Mouse (Mus musculus) midbrain, embryonic 10.5 days (tissue): ENCODE data around the gene Cyp17a1. TPM values are rescaled to one million over a fixed set of nuclear protein-coding genes. Genes with fewer than 3 reads are reported as not detected.
A peak's percentile ranks its signal among the peaks of the same experiment; 100 is the strongest.

Experiments
- DNase-seq: peaks from one replicate; pipeline ENCODE4 v3.0.0-alpha.2; 2017; ENCODE audit warnings: low spot score
- H3K27ac ChIP-seq: fragments of 300-500 bp; sonication (generic); replicated peaks from 2 replicates; pipeline ENCODE4 v1.5.1; 2016; ENCODE audit warnings: mild to moderate bottlenecking
- H3K27me3 ChIP-seq: fragments of 300-500 bp; sonication (generic); 2 replicates; pipeline ENCODE4 v1.6.1; 2016; ENCODE audit warnings: low read depth, mild to moderate bottlenecking; ENCODE audit not compliant: poor library complexity, severe bottlenecking
- H3K36me3 ChIP-seq: fragments of 300-500 bp; sonication (generic); 2 replicates; pipeline ENCODE4 v1.6.1; 2016; ENCODE audit warnings: mild to moderate bottlenecking, moderate library complexity
- H3K4me1 ChIP-seq: fragments of 300-500 bp; sonication (generic); 2 replicates; pipeline ENCODE4 v1.6.1; 2016
- H3K4me3 ChIP-seq: fragments of 300-500 bp; sonication (generic); 2 replicates; pipeline ENCODE4 v1.5.1; 2016; ENCODE audit warnings: mild to moderate bottlenecking, moderate library complexity
- H3K9me3 ChIP-seq: fragments of 300-500 bp; sonication (generic); replicated peaks from 2 replicates; pipeline ENCODE4 v1.6.1; 2016; ENCODE audit warnings: mild to moderate bottlenecking
- WGBS: fragments of 180-500 bp; shearing (Covaris S2); methylation state at CpG from one replicate; pipeline ENCODE4 v1.1.7; 2016; 5-methylcytosine and 5-hydroxymethylcytosine counted together
- polyA plus RNA-seq: library from polyadenylated mRNA; unstranded; fragments of >200 nt; fragmentation: Nextera tagmentation; extraction: Ambion mirVana; gene quantifications from 2 replicates; pipeline ENCODE4 v1.2.1, GENCODE M21; 2016

The Cyp17a1 gene
- not detected in 2 replicates for polyA plus RNA-seq

DNA sequence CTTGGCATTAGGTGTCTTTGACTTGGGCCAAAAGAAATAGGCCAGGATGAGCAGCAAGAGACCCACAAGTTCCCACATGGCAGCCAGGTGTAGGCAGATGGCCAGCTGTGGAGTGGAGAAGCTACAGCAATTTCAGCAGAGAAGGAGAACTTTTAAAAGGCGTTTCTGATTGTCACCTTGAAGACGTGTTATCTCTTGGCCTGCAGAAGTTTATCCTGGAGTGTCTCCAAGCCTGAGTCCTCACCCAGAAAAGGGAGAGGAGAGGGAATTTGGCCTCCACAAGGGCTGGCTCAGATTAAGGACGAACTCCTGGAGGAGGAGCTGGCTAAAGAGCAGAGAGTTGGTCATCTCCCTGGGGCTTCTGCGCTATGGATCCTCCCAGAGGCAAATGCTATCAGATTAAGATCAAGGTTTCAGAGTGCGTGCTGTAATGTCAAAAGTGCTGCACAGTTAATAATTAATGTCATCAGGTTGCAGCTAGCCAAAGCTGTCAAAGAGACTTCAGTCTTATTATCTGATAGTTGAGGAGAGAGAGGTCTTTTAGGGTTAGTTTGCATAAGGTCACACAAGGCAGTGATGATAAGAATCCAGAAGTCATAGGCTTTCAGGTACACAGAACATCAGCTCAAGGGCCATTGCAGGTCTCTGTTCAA is at the start of gene Cyp17a1:
TSS of gene Cyp17a1 (minus strand) at position 407 of the 653 bp plus-strand sequence.
- H3K27me3 ChIP-seq: peaks cover 7% of the 10 kb centered on the region; the same call in 1 of the 2 replicates
- H3K27ac ChIP-seq: no peak within 1 kb of the TSS
- H3K9me3 ChIP-seq: no peaks in the 10 kb centered on the region
- no peaks in the 10 kb centered on the region for H3K36me3 ChIP-seq
- H3K4me3 ChIP-seq: no peak within 1 kb of the TSS
- no peaks in the 10 kb centered on the region for H3K4me1 ChIP-seq
- 78% methylated on average over 5 of the region's 5 CpGs for WGBS
- no peak for DNase-seq

DNA sequence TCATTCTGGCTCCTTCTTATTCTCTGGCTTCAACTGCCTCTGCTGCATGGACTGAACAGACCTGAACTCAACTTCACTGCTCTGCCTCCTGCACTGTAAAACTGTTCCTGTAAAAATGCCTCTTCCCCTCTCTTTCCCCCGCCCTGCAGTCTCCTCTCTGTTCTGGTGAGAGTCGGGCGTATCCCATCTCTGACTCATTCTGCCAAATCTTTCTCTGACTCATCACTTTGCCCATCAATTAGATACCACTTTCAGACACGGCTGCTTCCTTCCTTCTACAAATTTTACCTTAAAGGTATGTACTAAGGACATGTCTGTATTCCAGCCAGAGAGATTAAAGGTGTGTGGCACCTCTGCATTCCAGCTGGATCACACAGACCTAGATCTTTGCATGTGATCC is 45.2 kb upstream of the Cyp17a1 start:
- DNase-seq: no peak
- no peak overlapping the region for H3K27ac ChIP-seq
- no peaks in the 10 kb centered on the region for H3K4me1 ChIP-seq
- 90% methylated on average over 4 of the region's 4 CpGs for WGBS
- no peaks in the 10 kb centered on the region for H3K27me3 ChIP-seq
- peaks cover 6% of the 10 kb centered on the region; the same call in 1 of the 2 replicates for H3K9me3 ChIP-seq
- no peak overlapping the region for H3K4me3 ChIP-seq
- peaks cover 51% of the 10 kb centered on the region for H3K36me3 ChIP-seq

DNA sequence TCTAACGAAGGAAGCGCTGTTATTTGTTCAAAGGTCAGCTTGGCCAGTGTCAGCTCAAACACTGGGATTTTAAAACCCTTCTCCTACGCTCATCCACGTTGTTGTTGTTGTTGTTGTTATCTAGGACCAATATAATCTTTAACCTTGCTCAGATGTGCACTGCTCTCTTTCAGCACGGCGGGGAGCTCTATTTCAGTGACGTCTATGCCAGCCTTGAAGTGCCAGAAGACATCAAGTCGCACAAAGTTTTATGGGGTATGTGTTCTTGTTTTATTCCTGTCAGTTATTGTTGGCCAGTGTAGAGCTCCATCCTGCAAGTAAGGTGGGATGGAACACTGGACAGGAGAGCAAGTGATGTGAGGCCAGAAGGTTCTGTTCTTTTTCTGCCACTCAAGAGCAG is 42.0 kb upstream of the Cyp17a1 start:
- Histone ChIP-seq H3K27me3 (no peaks in the 10 kb centered on the region), H3K9me3 (peaks cover 6% of the 10 kb centered on the region; the same call in 1 of the 2 replicates), H3K4me1 (no peaks in the 10 kb centered on the region), H3K36me3 (peaks cover 39% of the 10 kb centered on the region), H3K4me3 (no peak overlapping the region), H3K27ac (no peak overlapping the region)
- DNase-seq: no peak
- WGBS: 95% methylated on average over 8 of the region's 8 CpGs

DNA sequence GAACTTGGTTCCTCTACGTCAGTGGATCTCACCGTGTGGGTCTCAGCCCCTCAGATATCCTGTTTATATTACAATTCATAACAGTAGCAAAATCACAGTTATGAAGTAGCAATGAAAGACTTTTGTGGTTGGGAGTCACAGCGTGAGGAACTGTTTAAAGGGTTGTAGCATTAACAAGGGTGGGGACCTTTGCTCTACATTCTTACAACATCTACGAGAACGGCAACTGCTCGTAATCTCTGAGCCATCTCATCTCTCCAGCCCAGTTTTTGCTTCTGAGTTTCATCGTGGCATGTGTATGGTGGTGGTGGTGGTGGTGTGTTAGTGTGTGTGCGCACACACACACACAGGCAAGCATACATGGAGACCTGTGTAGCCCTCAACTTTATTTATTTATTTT is 41.3 kb upstream of the Cyp17a1 start:
- Histone ChIP-seq H3K4me3 (no peak overlapping the region), H3K9me3 (peaks cover 6% of the 10 kb centered on the region; the same call in 1 of the 2 replicates), H3K36me3 (peaks cover 41% of the 10 kb centered on the region), H3K27ac (no peak overlapping the region), H3K4me1 (no peaks in the 10 kb centered on the region), H3K27me3 (no peaks in the 10 kb centered on the region)
- DNase-seq: no peak
- WGBS: 93% methylated on average over 8 of the region's 8 CpGs

DNA sequence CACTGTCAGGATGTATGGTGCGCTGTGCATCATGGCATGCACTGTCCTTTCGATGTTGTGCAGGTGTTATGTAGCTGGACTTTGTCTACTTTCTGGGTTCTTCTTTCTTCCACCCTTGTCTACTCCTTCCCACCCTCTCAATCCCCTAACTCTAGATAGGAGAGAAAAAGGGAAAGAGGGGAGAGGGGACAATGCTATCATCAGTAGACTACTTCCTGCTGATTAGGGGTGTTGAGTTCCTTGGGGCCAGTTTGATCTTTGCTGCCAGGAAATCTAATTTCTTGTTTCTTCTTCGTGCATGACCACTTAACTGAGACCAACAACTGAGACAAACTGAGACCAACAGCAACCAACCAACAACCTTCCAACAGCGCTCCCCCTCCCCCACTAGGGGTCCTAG is 37.6 kb upstream of the Cyp17a1 start:
- peaks cover 18% of the 10 kb centered on the region for H3K36me3 ChIP-seq
- H3K9me3 ChIP-seq: no peaks in the 10 kb centered on the region
- no peaks in the 10 kb centered on the region for H3K27me3 ChIP-seq
- 88% methylated on average over 4 of the region's 4 CpGs for WGBS
- no peak overlapping the region for H3K27ac ChIP-seq
- DNase-seq: no peak
- no peak overlapping the region for H3K4me3 ChIP-seq
- peaks cover 16% of the 10 kb centered on the region for H3K4me1 ChIP-seq

DNA sequence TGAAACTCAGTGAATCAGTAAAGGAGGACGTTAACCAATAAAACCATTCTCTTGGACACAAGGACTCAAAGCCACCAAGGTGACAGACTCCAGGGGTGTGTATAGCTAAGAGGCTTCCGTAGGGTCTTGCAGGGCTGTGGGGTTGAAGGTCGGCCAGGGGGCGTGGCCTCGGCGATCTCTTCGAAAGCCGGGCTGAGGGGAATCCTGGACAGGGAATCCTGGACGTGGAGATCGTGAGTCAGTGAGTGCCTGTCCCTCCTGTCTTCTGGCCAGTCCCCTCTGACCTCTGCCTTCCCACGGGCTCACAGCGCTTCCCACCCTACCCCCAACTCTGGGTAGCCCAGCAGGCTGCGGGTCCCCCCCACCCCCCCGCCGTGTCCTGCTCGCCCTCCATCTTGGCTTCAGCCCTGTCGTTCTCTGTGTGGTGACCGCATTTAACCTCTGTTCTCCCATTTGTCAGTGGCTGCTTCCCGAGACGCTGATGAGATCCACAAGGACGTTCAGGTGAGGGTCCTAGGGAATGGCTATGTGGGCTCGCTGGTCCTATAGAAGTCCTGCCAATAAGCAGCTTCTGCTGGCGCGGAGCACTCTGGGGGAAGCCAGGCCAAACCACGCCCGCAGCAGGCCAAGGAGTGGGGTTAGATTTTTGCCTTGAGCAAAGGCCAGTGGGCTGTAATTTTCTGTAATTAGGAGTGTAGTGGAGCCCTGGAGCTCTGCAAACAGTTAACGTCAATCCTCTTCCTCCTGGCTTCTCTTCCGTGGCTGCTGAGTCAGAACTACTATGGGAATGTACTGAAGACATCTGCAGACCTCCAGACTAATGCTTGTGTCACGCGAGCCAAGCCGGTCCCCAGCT is 34.6 kb upstream of the Cyp17a1 start, which contains the start of gene As3mt:
TSS of gene As3mt (plus strand) at position 163 of the 856 bp plus-strand sequence.
- H3K27ac ChIP-seq: peak within 1 kb of the TSS; percentile 84
- WGBS: 13% methylated on average over 31 of the region's 31 CpGs

DNA sequence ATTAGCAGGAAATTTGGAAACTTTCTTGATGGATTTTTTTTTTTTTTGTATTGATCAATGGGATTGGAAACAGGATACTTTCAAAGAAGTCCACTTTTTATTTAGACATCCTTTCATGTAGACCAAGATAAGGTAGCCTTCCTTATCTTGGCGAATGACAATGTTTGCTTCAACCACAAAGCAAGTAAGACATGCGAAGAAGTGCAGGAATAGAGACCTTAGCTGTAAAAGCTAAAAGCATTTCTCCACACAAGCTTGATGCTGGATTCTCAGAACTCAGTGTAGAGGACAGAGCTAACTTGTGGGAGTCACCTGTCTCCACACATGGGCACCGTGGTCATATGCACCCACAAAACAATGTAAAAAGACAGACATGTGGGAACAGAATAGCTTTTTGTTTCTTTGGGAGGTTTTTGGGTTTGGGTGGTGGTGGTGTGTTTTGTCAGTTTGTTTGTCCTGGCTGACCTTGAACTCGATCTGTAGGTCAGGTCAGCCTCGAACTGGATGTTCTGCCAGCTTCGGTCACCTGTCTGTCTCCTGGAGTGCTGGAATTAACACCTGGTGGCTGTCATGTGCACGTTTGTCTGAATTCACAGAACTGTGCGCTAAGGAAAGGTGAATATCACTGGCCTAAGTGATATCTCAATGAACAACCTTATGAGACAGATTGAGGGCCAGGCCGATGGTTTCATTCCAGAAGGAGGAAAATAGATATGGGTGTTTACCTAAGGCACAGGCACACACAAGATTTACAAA is 33.7 kb upstream of the Cyp17a1 start:
- H3K27ac ChIP-seq: 0 out of 2 replicates have a peak overlapping the region, but pooled peaks have one; percentile 84
- no peaks in the 10 kb centered on the region for H3K9me3 ChIP-seq
- peaks cover 15% of the 10 kb centered on the region for H3K27me3 ChIP-seq
- 78% methylated on average over 9 of the region's 9 CpGs for WGBS
- no peak for DNase-seq
- peak overlapping the region; percentile 61 for H3K4me3 ChIP-seq
- H3K36me3 ChIP-seq: peaks cover 14% of the 10 kb centered on the region
- H3K4me1 ChIP-seq: peaks cover 16% of the 10 kb centered on the region

More for the DNA sequence above, 34.6 kb upstream of the Cyp17a1 start, which contains the start of gene As3mt:
- Histone ChIP-seq H3K4me3 (peak within 1 kb of the TSS; percentile 61), H3K36me3 (peaks cover 10% of the 10 kb centered on the region), H3K9me3 (no peaks in the 10 kb centered on the region), H3K4me1 (peaks cover 16% of the 10 kb centered on the region), H3K27me3 (peaks cover 15% of the 10 kb centered on the region)
- DNase-seq: peak; percentile 75

DNA sequence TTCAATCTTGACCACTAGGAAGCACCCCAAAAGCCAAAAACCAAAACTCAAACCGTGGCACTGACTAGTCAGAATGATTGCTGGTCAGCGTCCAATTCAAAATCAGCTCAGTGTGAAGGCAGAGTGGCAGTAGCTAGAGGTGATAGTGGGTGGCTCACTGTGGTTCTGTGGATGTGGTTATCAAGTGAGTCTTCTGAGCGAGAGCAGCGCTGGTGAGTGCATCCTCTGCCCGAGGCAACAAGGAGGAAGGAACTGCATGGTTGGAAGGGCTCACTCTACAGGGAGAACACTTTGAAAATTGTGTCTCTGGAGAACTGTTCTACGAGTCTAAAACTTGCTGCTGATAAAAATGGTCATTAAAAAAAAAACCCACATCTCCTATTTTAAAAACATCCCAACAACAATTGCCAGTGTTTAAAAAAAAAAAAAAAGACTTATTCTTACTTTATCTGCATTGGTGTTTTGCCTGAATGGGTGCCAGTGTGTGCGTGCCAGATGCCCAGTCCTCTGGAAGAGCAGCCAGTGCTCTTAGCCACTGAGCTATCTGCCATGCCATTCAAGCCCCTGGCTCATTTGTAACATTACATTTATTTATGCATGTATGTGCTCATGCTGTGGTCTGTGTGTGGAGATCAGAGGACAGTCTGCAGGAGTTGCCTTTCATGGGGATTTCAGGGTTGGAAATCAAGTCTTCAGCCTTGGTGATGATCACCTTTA is 33.0 kb upstream of the Cyp17a1 start:
- no peaks in the 10 kb centered on the region for H3K9me3 ChIP-seq
- DNase-seq: no peak
- no peak overlapping the region for H3K4me3 ChIP-seq
- H3K27ac ChIP-seq: no peak overlapping the region
- peaks cover 15% of the 10 kb centered on the region for H3K27me3 ChIP-seq
- peaks cover 21% of the 10 kb centered on the region for H3K36me3 ChIP-seq
- H3K4me1 ChIP-seq: peaks cover 16% of the 10 kb centered on the region
- WGBS: 69% methylated on average over 7 of the region's 7 CpGs

DNA sequence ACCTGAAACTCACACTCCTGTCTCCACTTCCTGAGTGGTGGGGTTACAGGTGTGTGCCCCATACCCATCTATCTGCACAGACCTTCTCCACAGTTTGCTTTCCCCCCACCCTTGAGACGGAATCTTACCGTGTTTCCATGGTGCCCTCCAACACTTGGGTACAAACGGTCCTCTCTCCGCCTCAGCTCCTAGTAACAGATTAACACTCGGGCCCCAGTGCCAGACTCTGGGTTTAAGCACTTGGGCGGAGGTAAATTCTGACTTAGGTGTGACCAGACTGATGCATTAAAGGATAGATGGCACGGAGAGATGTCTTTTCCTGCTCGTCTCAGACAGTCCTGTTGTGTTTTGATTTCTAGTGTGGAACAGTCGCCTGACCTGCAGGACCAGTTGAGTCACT is 28.2 kb upstream of the Cyp17a1 start:
- H3K4me1 ChIP-seq: peaks cover 9% of the 10 kb centered on the region
- no peaks in the 10 kb centered on the region for H3K9me3 ChIP-seq
- peaks cover 15% of the 10 kb centered on the region for H3K27me3 ChIP-seq
- WGBS: 89% methylated on average over 9 of the region's 9 CpGs
- peaks cover 25% of the 10 kb centered on the region for H3K36me3 ChIP-seq
- no peak overlapping the region for H3K27ac ChIP-seq
- H3K4me3 ChIP-seq: no peak overlapping the region
- no peak for DNase-seq

DNA sequence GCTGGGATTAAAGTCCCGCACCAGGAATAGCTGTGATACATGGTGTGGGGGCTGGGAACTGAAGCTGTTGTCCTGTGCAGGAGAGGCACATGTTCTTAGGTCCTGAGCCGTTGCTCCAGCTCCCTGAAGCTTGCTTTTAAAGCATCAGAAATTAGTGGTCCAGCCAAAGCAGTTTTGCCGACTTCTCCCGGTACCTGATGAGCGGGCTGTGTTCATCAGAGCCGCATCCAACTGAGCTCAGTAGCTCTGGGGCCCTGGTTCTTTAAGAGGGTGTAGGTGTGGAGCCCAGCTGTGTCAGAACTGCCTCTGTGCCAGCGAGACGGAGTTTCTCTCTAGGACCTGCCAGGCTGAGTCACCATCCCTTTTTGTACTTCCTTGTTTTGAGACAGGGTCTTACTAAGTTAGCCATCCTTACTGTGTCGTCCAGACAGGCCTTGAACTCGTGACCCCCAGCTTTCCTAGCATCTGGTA is 26.1 kb upstream of the Cyp17a1 start:
- H3K36me3 ChIP-seq: peaks cover 38% of the 10 kb centered on the region
- no peak overlapping the region for H3K4me3 ChIP-seq
- DNase-seq: no peak
- 0 out of 2 replicates have a peak, but pooled peaks cover 4% of the 10 kb centered on the region for H3K27me3 ChIP-seq
- H3K4me1 ChIP-seq: peaks cover 9% of the 10 kb centered on the region
- H3K27ac ChIP-seq: no peak overlapping the region
- 81% methylated on average over 10 of the region's 10 CpGs for WGBS
- H3K9me3 ChIP-seq: no peaks in the 10 kb centered on the region

DNA sequence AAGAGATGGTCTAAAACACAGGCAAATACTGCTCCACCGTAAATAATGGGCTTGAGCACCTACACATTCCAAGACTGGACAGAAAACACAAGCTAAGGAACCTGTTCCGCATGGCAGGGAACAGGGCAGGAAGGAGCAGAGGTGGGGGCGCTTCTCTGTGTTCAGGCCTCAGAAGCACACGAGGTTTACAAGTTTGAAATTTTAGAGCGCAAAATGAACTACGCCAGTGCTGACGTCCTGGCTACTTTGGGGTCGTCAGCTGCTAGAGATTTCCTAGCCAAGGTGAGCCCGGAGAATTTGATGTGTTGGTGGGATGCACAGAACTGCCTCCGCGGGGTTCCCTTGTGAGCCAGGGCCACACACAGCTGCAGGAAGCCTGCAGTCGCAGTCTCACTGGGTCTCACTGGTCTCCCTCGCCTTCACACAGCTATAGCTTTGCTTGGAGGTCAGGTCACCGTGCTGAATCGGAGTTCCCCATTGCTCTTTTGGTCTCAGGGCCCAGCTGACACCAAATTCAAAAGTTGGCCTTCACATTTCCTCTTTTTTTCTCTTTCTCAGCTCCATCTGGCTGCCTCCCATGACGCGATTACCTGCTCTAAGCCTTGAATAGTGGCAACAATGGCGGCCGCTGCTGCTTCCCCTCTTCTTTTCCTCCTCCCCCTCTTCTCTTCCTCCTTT is 25.0 kb upstream of the Cyp17a1 start:
- DNase-seq: no peak
- H3K27me3 ChIP-seq: no peaks in the 10 kb centered on the region
- H3K36me3 ChIP-seq: peaks cover 38% of the 10 kb centered on the region
- no peak overlapping the region for H3K4me3 ChIP-seq
- 52% methylated on average over 19 of the region's 19 CpGs for WGBS
- H3K4me1 ChIP-seq: peaks cover 9% of the 10 kb centered on the region
- H3K27ac ChIP-seq: 0 out of 2 replicates have a peak overlapping the region, but pooled peaks have one; percentile 33
- no peaks in the 10 kb centered on the region for H3K9me3 ChIP-seq
